Mouse (Mus musculus) layer of hippocampus, adult 2 months (tissue): ENCODE data around the gene Magi1. TPM values are rescaled to one million over a fixed set of nuclear protein-coding genes. Genes with fewer than 3 reads are reported as not detected.

Source experiments
- DNase-seq, 2 experiments: peaks; one replicate each; pipeline ENCODE4 v3.0.0; 2022; ENCODE audit warnings: low spot score in 2 of 2
- H3K27ac ChIP-seq: fragments of 200-600 bp; 2 replicates; pipeline ENCODE4 v1.8.1; 2022
- H3K4me3 ChIP-seq: fragments of 200-600 bp; 2 replicates; pipeline ENCODE4 v1.8.1; 2022; ENCODE audit warnings: mild to moderate bottlenecking
- CTCF ChIP-seq: fragments of 200-600 bp; conservative IDR thresholded peaks from 2 replicates; pipeline ENCODE4 v1.8.1; 2022; ENCODE audit warnings: antibody characterized with exemption, mild to moderate bottlenecking, moderate library complexity
- total RNA-seq, 2 experiments: library from RNA; stranded (reverse); gene quantifications; 2 replicates each; pipeline ENCODE4 v1.2.3; 2021

The Magi1 gene
- total RNA-seq, 2 experiments from 2014 or later: 46.5 to 48.8 TPM

DNA sequence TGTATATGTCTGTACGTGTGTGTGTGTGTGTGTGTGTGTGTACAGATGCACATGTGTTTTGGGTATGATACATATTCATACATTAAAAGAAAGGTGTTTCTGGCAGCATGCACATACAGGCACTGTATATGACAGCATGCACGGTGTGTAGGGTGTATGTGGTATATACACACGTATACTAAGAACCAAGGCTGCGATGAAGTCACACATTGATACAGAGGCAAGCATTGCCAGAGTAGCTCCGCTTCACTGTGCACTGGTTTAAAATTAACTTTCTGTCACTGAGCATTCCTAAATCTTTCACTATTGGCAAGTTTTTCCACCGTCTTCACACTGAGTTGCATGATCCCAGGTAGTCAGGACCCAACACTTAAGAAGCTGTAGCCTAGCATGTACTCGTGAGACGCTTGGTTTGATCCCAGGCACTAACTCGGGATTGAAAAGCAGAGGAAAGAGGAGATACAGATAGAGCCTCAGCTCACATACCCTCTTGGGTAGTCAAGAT, 34.4 kb downstream of the Magi1 start:
- no peak for DNase-seq
- H3K27ac ChIP-seq: no peak overlapping the region
- no peak for TF ChIP-seq CTCF
- H3K4me3 ChIP-seq: no peak overlapping the region

DNA sequence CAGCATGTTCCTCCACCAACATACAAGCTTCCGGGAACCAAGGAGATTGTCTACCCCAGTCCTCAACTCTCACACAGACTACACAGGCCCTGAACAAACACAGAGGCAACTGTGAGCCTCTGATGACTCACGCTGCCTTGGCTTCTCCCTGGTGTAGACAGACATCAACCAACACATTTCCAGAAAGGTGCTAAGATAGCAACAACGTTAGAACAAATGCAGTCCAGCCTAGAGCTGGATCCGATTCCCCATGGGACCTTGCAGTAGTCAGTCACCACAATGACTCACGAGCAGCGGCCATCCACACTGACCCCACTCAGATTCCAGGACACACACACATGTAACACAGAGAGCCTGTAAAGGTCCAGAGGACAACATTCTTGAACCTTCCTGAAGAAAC, 42.5 kb downstream of the Magi1 start:
- no peak for TF ChIP-seq CTCF
- H3K4me3 ChIP-seq: no peak overlapping the region
- no peak for DNase-seq
- no peak overlapping the region for H3K27ac ChIP-seq

DNA sequence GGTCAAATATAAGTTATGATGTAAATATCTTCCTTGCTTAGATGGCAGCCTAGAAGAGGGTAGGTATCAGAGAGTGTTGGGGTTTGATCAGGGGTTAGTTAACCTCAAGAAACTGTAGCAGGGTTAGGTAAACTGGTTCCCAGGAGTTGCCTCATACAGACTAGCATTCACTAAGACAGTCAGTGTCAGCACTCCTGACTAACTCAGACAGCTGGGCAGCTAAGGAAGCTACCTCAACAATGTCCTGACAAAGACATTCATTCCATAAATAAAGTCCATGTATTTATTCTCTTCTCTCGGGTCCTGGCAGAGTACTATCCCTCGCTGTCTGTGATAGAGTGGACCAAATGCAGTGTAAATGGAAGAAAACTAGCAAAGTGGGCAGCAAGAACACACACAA, 45.1 kb downstream of the Magi1 start:
- TF ChIP-seq CTCF: no peak
- DNase-seq: no peak
- no peak overlapping the region for H3K4me3 ChIP-seq
- no peak overlapping the region for H3K27ac ChIP-seq

DNA sequence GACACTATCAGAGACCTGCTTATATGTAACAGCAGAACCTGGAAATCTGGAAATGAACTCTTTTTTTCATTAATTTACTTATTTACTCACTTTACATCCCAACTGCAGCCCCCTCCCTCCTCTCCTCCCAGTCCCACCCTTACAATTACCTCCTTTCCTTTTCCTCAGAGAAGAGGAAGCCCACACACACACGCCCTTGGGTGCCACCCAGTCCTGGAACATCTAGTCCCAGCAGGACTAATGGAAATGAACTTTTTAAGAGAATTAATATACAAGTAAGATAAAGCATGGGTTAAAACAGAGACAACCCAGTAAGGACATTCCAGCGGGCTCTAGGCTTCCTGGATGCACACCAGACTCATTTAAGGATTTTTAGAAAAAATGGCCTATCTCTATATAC, 46.8 kb downstream of the Magi1 start:
- no peak overlapping the region for H3K27ac ChIP-seq
- TF ChIP-seq CTCF: no peak
- no peak for DNase-seq
- H3K4me3 ChIP-seq: no peak overlapping the region

DNA sequence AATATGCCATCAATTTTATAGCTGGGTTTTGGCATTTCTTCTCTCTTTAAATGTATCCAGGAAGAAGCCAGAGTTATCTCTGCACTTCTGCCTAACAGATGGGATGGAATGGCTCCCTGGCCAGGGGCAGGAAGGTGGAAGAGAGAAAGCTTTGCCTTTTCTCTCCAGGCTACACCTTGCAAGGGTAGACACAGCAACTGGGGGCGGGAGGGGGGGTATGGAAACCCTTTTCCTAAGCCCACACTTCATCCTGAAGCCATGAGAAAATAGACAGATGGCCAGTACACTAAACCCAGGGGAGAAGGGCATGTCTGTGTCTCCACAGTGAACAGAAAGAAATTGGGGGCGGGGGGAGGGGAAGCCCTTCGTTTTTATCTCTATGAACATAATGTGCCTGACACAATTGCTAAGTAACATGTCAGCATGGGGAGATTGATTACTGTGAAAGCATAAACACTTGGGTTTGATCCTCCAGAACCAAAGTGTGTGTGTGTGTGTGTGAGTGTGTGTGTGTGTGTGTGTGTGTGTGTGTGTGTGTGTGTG, 51.4 kb downstream of the Magi1 start:
- DNase-seq: no peak
- no peak for TF ChIP-seq CTCF
- no peak overlapping the region for H3K27ac ChIP-seq
- H3K4me3 ChIP-seq: no peak overlapping the region

DNA sequence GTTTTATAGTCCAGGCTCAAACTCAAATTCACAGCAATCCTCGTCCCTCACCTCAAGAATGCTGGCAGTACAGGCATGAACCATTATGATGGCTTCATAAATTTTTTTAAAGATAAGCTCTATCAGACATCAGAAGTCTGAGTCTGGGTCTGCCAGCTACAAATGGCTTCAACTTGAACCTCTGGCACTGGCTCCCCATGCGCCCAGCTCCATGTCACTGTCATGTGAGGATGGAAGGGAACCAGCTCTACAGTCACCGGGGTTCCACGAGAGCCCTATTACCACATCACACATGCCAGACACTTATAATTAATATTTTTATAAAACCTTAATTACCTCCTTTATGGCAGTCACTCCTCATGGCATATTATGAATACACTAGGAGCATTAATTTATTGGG, 51.9 kb downstream of the Magi1 start:
- TF ChIP-seq CTCF: no peak
- no peak overlapping the region for H3K27ac ChIP-seq
- no peak for DNase-seq
- H3K4me3 ChIP-seq: no peak overlapping the region

DNA sequence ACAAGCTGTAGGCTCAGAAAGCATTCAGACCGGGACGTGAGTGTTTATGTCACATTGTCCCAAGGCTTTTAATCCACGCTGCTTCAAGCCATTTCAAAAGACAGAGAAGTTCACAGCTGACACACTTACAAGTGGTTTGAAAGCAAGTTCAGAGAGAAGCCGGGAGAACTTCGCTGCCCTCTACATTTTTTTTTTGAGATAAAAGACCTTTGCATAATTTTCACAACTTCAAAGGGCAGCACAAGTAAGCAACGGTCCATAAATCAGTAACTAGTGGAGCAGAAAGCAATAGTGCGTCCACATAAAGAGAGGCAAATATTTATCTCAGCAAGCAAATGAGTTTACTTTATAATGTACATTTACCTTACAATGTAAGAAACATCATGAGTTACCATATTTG, 52.4 kb downstream of the Magi1 start:
- no peak for TF ChIP-seq CTCF
- DNase-seq: no peak
- Histone ChIP-seq H3K4me3 (no peak overlapping the region), H3K27ac (no peak overlapping the region)

DNA sequence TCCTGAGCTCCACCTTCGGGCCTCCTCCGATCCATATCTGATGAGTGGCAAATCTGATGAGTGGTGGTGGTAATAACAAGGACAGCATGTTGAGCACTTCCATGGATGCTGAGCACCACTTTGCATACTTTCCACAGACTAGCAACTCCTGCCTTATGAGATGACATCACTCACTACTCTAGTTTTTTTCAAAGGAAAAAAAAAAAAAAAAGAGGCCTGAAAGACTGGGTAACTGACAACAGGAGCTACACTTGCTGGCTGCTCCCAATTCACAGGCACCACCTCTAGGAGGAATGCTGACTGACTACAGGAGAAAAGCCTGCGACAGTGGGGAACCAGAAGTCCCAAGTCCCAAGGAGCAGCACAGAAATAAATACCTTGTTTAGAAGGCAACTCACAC, 52.8 kb downstream of the Magi1 start:
- TF ChIP-seq CTCF: no peak
- DNase-seq: no peak
- Histone ChIP-seq H3K4me3 (no peak overlapping the region), H3K27ac (no peak overlapping the region)

DNA sequence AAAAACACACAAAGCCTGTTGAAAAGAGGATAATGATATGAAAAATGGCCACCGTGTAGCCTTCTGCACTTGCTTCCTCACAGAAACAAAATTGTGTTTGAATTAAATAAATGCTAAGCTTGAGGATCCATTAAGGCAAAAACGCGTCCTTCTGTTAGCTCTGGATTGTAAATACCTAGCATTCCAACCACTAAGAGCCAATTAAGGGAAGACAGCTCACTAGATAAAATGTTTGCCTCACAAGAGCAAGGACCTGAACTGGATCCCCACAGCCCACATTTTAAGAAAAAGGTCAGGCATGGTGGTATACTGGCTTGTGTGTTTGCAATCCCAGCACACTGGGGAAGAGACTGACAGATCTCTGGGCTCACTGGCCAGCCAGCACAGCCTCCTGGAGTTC, 53.6 kb downstream of the Magi1 start:
- no peak for TF ChIP-seq CTCF
- no peak overlapping the region for H3K27ac ChIP-seq
- no peak overlapping the region for H3K4me3 ChIP-seq
- no peak for DNase-seq

DNA sequence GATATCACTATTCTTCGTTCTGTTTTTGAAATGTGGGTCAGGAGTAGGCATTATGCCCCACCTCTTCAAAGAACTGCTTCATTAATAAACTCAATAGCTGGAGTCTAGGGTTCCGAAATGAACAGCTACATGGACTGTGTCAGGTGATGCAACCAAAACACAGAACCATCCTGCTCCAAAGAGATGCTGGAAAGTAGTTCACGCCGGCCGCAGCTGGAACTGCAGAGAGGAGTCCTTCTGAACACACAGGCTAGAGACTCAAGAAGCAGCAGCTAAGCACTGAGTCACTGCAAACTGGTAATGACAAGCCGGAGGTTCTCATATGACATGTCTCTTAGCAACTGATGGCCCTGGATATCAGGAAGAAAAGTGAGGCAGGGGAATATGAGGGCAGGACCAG, 57.5 kb downstream of the Magi1 start:
- H3K27ac ChIP-seq: peak overlapping the region; percentile 19; the same call in 1 of the 2 replicates
- DNase-seq: no peak
- peak; percentile 26 for TF ChIP-seq CTCF
- peak overlapping the region; percentile 26 for H3K4me3 ChIP-seq

DNA sequence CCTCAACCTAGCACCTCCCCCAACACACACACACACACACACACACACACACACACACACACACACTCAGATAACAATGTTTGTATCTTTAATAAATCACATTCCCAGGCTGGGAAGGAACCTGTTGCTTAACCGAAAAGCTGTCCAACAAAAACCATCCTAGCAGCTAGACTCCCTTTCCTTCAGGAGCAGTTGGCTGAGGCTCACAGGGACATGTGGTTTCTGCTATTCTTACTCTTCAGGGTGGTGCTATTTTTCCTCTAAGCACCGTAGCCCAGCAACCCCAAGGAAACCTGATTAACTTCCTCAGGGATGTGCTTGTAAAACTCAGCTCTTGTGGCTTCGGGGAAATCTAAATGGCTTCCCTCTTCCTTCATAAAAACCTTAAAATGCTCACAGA, 57.9 kb downstream of the Magi1 start:
- H3K27ac ChIP-seq: peak overlapping the region; percentile 19; the same call in 1 of the 2 replicates
- no peak for TF ChIP-seq CTCF
- peak; percentile 18 to 37 for DNase-seq
- peak overlapping the region; percentile 26 for H3K4me3 ChIP-seq

DNA sequence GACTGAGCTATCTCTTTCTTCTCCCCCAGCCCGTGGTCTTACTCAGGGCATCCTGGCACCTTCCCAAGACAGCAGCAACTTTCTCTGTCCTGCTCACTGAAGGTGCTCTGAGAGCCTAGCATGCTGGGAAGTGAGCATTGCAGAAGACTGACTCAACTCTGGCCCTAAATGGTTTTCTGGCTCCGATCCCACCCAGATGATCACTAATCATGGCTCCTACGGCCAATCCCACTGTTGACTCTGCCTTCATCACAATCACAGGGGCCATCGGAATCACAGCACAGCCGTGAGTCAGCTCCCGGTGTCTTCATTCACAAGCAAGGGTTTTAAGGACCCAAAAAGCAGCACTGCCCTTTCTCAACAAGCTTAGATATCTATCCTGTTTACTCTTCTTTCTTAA, 58.6 kb downstream of the Magi1 start:
- no peak for DNase-seq
- no peak for TF ChIP-seq CTCF
- H3K4me3 ChIP-seq: no peak overlapping the region
- no peak overlapping the region for H3K27ac ChIP-seq

DNA sequence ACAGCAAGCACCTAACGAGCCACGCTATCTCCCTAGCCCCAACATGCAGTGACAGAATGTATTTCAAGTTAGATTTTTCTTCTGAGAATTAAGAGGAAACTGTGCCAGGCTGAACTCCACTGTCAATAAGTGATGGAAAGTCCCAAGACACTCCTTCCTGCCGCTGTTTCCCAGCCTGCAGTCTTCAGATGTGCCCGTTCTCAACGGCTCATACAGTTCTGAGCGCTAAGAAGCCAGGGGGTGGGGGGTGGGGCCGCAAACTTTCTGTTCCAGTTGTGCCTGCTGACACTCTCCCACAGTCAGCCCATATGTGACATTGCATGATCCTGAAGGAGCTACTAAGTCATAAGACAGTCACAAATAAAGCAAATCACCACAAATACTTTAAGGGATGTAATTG, 61.5 kb downstream of the Magi1 start:
- no peak for TF ChIP-seq CTCF
- no peak overlapping the region for H3K27ac ChIP-seq
- H3K4me3 ChIP-seq: no peak overlapping the region
- DNase-seq: no peak

DNA sequence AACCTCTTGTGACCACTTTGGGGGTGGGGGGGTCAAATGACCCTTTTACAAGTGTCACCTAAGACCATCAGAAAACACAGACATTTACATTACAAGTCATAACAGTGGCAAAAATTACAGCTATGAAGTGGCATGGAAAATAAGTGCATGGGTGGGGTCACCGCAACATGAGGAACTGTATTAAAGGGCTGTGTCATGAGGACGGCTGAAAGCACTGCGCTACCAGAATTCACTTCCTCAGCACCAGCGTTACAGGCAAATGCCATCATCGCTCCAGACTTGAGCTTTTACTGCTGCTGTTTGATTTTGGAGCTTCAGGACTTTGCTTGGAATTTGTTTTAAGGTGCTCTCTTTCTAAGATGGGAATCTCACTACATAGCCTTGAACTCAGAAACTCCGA, 62.0 kb downstream of the Magi1 start:
- DNase-seq: no peak
- TF ChIP-seq CTCF: no peak
- Histone ChIP-seq H3K4me3 (no peak overlapping the region), H3K27ac (no peak overlapping the region)

DNA sequence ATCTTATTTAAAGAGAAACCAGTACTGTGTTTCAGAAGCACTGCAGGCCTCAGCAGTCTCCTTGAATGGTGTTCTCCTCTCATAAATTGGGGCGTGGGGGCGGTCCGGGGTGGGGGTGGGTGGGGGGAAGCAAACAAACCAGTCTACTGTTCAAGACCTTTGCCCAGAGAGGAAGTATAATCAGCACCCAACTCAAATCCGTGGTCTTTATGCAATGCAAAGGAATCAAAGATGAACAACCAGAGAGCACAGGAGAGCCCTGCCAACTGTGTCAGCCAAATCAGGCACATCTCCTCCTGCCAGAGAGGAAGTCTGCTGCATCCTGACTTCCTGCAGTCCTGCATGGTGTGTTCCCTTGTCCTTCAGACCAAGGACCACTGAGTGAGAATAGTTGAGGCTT, 65.6 kb downstream of the Magi1 start:
- no peak for DNase-seq
- Histone ChIP-seq H3K4me3 (no peak overlapping the region), H3K27ac (no peak overlapping the region)
- TF ChIP-seq CTCF: no peak
